Mouse (Mus musculus) liver, adult 2 months (tissue): ENCODE data around the gene Lax1. TPM values are rescaled to one million over a fixed set of nuclear protein-coding genes. Genes with fewer than 3 reads are reported as not detected.
"Not testable (repeated sequence)": the region's sequence is repeated elsewhere in the genome, so short reads cannot be mapped to it uniquely, and the experiment has no call there.

Experiments
- DNase-seq: peaks from one replicate; pipeline ENCODE4 v3.0.0-alpha.2; 2011; ENCODE audit warnings: low read depth, low spot score; ENCODE audit errors: extremely low read depth
- H3K27ac ChIP-seq: fragments of 200-500 bp; replicated peaks from 2 replicates; pipeline ENCODE4 v1.5.1; 2012; ENCODE audit warnings: low read depth, mild to moderate bottlenecking, control low read depth, inconsistent platforms, low read length; ENCODE audit not compliant: insufficient read depth
- H3K27me3 ChIP-seq: fragments of 200-500 bp; 2 replicates; pipeline ENCODE4 v1.6.1; 2012; ENCODE audit warnings: mild to moderate bottlenecking, moderate library complexity, low read length, inconsistent platforms; ENCODE audit not compliant: control insufficient read depth, insufficient read depth
- H3K36me3 ChIP-seq: fragments of 200-500 bp; 2 replicates; pipeline ENCODE4 v1.6.1; 2012; ENCODE audit warnings: low read length, inconsistent platforms; ENCODE audit not compliant: control insufficient read depth, insufficient read depth
- H3K4me1 ChIP-seq: fragments of 200-500 bp; 2 replicates; pipeline ENCODE4 v1.6.1; 2011; ENCODE audit warnings: low read length; ENCODE audit not compliant: control insufficient read depth, insufficient read depth
- H3K4me3 ChIP-seq: fragments of 200-500 bp; 2 replicates; pipeline ENCODE4 v1.5.1; 2011; ENCODE audit warnings: low read depth, mild to moderate bottlenecking, control low read depth, low read length, moderate library complexity; ENCODE audit not compliant: insufficient read depth
- H3K79me2 ChIP-seq: fragments of 200-500 bp; 2 replicates; pipeline ENCODE4 v1.6.1; 2012; ENCODE audit warnings: inconsistent platforms, mild to moderate bottlenecking, low read length, moderate library complexity; ENCODE audit not compliant: control insufficient read depth, insufficient read depth
- H3K9ac ChIP-seq: fragments of 200-500 bp; 2 replicates; pipeline ENCODE4 v1.6.1; 2012; ENCODE audit warnings: low read depth, mild to moderate bottlenecking, control low read depth, inconsistent platforms, low read length
- CTCF ChIP-seq: fragments of 200-500 bp; IDR thresholded peaks from 2 replicates; pipeline ENCODE4 v1.5.1; 2011; ENCODE audit warnings: low read depth, low read length, control low read depth
- POLR2A ChIP-seq: fragments of 200-500 bp; IDR thresholded peaks from 2 replicates; pipeline ENCODE4 v1.6.1; 2011; ENCODE audit warnings: low read length, control low read depth; ENCODE audit not compliant: insufficient read depth; ENCODE audit errors: extremely low read depth
- WGBS: fragments of 180-500 bp; shearing (Covaris S2); methylation state at CpG from one replicate; pipeline ENCODE4 v1.1.7; 2018; 5-methylcytosine and 5-hydroxymethylcytosine counted together
- polyA plus RNA-seq: library from polyadenylated mRNA; depleted of rRNA; stranded (reverse); fragments of >200 nt; gene quantifications from 2 replicates; pipeline ENCODE4 v1.2.3, GENCODE M21; 2012
- total RNA-seq: library from RNA; depleted of rRNA; stranded (reverse); fragments of >200 nt; gene quantifications from 2 replicates; pipeline ENCODE4 v1.2.3, GENCODE M21; 2014

Lax1 gene
- total and polyA plus RNA-seq, 2 experiments: 0.27 to 0.28 TPM

DNA sequence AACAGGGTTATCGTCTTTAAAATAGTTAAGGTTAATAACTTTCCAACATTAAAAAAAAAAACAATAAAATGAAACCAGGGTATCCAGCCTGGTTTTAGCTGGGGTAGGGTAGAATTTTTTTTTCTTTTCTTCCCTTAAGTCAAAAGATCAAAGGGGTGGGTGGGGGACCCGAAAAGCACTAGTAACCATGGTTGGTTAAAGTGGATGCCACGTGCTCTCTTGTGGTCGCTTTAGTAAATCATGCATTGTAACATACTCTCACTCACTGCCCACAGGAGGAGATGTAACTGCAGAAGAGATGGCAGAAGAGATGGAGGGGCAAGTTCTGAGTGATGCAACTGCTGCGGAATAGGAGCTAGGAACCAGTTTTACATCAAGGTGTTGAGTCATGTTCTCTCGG is 21.5 kb upstream of the Lax1 start:
- Histone ChIP-seq H3K27ac (no peak overlapping the region), H3K27me3 (no peaks in the 10 kb centered on the region), H3K36me3 (no peaks in the 10 kb centered on the region), H3K4me1 (peaks cover 10% of the 10 kb centered on the region), H3K9ac (no peak overlapping the region), H3K79me2 (no peaks in the 10 kb centered on the region), H3K4me3 (no peak overlapping the region)
- 82% methylated on average over 6 of the region's 6 CpGs for WGBS
- TF ChIP-seq POLR2A: no peak
- no peak for TF ChIP-seq CTCF
- DNase-seq: no peak

DNA sequence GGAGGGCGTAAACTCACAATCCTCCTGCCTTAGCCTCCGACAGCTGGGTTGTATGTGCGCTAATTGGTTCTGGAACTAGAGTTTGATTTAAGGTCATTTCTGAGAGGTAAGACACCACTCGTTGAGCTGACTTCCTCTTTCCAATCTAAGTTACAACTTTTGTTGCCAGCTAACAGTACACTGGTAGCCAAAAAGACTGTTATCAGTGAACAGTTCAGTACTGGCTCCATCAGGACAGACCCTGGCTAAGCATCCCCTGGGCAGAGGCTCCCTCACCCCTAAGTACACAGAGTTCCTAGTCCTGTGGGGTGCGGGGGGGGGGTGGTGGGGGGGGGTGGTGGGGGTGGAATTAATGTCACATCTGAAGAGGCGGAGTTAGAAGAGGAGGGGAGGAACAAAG is 21.0 kb upstream of the Lax1 start:
- WGBS: 43% methylated on average over 6 of the region's 6 CpGs
- Histone ChIP-seq H3K79me2 (no peaks in the 10 kb centered on the region), H3K27me3 (no peaks in the 10 kb centered on the region), H3K4me3 (no peak overlapping the region), H3K27ac (no peak overlapping the region), H3K9ac (no peak overlapping the region), H3K4me1 (peaks cover 10% of the 10 kb centered on the region), H3K36me3 (no peaks in the 10 kb centered on the region)
- peak; percentile 43 for DNase-seq
- TF ChIP-seq CTCF (no peak), POLR2A (no peak)

DNA sequence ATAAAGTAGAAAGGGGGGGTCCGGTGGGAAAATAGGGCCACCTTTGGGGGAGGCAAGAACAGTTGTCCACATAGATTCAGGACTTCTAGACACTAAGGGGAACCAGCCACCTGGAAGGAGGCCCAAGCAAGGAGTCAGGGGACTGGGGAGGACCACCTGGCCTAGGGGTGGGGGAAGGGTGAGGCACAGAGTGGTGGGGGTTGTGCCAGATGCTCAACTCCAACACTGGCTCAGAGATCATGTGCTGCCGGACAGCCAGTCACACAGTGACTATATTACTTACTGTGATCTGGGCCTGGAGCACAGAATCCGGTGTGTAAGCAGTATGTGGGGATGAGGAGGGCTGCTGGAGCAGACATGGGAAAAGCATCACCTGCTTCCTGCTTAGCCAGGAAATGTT is 19.4 kb upstream of the Lax1 start:
- H3K4me1 ChIP-seq: peaks cover 10% of the 10 kb centered on the region
- H3K27ac ChIP-seq: no peak overlapping the region
- no peaks in the 10 kb centered on the region for H3K27me3 ChIP-seq
- DNase-seq: no peak
- no peaks in the 10 kb centered on the region for H3K79me2 ChIP-seq
- TF ChIP-seq CTCF (no peak), POLR2A (no peak)
- 86% methylated on average over 3 of the region's 3 CpGs for whole genome bisulfite sequencing
- H3K36me3 ChIP-seq: no peaks in the 10 kb centered on the region
- no peak overlapping the region for H3K9ac ChIP-seq
- H3K4me3 ChIP-seq: no peak overlapping the region

DNA sequence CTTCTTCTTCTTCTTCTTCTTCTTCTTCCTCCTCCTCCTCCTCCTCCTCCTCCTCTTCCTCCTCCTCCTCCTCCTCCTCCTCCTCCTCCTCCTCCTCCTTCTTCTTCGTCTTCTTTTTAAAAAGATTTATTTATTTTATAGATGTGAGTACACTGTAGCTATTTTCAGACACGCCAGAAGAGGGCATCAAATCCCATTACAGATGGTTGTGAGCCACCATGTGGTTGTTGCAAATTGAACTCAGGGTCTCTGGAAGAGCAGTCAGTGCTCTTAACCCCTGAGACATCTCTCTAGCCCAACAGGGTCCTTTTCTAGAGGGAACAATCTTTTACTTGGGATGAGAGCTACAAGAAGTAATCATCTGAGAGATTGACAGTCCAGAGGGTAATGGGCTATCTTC is 11.9 kb upstream of the Lax1 start:
- 44% methylated on average over 1 of the region's 2 CpGs for WGBS
- TF ChIP-seq CTCF: peak; percentile 56
- H3K4me3 ChIP-seq, H3K27me3 ChIP-seq, H3K36me3 ChIP-seq, H3K27ac ChIP-seq, H3K9ac ChIP-seq, H3K79me2 ChIP-seq, H3K4me1 ChIP-seq: not testable (repeated sequence)
- peak; percentile 26 for DNase-seq

DNA sequence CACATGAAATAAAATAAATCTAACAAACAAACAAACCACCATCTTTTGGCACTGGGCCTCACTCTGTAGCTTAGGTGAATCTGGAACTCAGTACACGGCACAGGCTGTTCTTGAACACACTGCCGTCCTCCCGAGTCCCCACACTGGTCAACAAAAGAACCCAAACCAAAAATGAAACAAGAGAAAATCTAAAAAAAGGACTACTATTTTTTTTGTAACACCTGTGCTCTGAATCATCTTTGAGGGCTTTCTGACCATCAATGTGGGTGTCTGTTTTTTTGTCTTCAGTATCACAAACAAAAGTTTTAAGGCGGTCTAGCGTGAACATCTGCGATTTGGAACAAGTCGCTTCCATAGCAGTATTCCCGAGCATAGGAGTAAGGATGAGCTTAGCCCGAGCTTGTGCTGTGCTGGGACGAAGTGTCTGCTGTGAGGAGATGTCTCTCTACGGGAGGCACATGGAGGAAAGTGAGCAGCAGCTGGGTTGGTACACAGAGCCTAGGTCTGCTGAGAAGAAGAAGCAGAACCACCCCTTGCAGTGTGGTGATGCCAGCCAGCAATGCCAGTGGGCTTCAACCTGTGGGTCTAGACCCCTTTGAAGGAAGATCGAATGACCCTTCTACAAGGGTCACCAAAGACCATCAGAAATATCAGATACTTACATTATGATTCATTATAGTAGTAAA is 8.2 kb upstream of the Lax1 start:
- no peak for TF ChIP-seq POLR2A
- no peak for TF ChIP-seq CTCF
- Histone ChIP-seq H3K79me2 (no peaks in the 10 kb centered on the region), H3K27ac (no peak overlapping the region), H3K36me3 (no peaks in the 10 kb centered on the region), H3K4me1 (peaks cover 25% of the 10 kb centered on the region), H3K4me3 (no peak overlapping the region), H3K27me3 (no peaks in the 10 kb centered on the region), H3K9ac (no peak overlapping the region)
- WGBS: 97% methylated on average over 12 of the region's 12 CpGs
- no peak for DNase-seq

DNA sequence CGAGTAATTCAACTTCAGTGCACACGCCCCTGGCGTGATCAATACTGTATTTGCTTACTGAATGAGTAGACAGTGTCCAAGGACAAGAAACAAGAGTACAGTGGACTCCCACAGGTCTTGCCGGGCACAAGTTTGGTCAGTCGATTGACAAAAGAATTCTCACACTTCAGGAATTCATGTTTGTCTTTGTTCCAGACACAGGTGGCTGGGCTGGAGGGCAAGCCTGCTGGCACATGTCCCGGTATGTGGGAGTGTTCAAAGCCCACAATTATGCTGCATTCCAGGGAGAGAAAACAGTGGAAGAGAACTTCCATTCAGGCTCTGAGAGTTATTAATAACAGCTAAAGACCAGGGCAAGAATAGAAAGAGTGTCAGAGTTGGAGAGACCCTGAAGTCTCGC is 6.0 kb upstream of the Lax1 start:
- peak; percentile 79 for DNase-seq
- peak overlapping the region; percentile 50 for H3K27ac ChIP-seq
- no peaks in the 10 kb centered on the region for H3K79me2 ChIP-seq
- H3K27me3 ChIP-seq: no peaks in the 10 kb centered on the region
- no peak overlapping the region for H3K4me3 ChIP-seq
- no peak overlapping the region for H3K9ac ChIP-seq
- H3K36me3 ChIP-seq: no peaks in the 10 kb centered on the region
- H3K4me1 ChIP-seq: peaks cover 26% of the 10 kb centered on the region
- no peak for TF ChIP-seq CTCF
- no peak for TF ChIP-seq POLR2A
- 19% methylated on average over 7 of the region's 7 CpGs for WGBS
